Mouse (Mus musculus): Measurements from ENCODE around the gene Gm15517.
A peak's percentile ranks its signal among the peaks of the same experiment; 100 is the strongest.
"Not testable (repeated sequence)": the region's sequence is repeated elsewhere in the genome, so short reads cannot be mapped to it uniquely, and the experiment has no call there.

Gene Gm15517

DNA sequence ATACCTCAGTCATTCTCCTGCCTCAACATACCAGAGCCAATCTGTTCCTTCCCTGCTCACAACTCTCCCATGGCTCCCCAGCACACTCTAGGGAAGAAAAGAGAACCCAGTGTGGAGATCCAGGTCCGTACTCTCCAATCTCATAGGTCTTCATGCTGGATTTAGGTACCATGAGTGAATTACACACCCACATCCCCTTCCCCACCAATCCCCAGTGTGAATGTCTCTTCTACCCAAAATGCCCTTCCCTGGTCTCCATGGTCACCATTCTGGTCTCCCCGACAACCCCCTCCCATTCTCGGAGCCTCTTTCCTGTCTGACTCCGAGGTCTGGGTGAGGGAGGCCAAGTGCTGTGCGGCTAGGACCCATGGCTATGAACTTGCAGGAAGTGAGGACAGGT, at the start of gene Gm15517:
Gm15517 (plus strand) TSS at position 301 of the 400 bp plus-strand sequence.
- DNase-seq: no peak

- no peak for DNase-seq
Measured at GRCm38 (mm10) chr7:44215645-44216044, 45.6 kb upstream of the Gm15517 start, which contains the start of gene Klk1b5. Gene Klk1b5 (plus strand): TSS chr7:44215945.

GRCm38 (mm10) chr7:44221601-44222000, 39.6 kb upstream of the Gm15517 start:
- not testable (repeated sequence) for DNase-seq

DNA sequence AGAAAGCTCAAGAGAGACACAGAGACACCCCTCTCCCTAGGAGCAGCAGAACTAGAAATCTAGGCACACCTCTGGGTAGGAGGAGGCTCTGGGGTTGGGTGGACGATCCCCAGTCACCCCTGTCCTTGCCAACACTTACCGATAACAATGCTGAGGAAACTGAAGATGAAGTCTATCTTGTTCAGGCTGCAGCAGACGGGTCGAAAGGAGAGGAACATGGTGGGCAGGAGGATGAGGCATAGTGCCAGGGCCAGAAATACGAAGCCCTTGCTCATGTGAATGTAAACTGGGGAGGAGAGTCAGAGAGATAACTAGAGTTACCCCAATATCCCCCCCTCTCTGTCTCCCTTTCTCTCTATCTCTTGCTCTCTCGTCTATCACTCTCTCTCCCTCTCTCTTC, 38.9 kb upstream of the Gm15517 start:
- not testable (repeated sequence) for DNase-seq

- no peak for DNase-seq
Measured at GRCm38 (mm10) chr7:44225076-44225475, 36.2 kb upstream of the Gm15517 start, which contains the start of gene Klk1. Gene Klk1 (plus strand): TSS chr7:44225360.

- DNase-seq: no peak
Measured at GRCm38 (mm10) chr7:44235909-44236308, 25.3 kb upstream of the Gm15517 start, which contains the start of gene Gm36864. Gene Gm36864 (plus strand): TSS chr7:44236177.

GRCm38 (mm10) chr7:44239913-44240312, 21.3 kb upstream of the Gm15517 start:
- DNase-seq: no peak

DNA sequence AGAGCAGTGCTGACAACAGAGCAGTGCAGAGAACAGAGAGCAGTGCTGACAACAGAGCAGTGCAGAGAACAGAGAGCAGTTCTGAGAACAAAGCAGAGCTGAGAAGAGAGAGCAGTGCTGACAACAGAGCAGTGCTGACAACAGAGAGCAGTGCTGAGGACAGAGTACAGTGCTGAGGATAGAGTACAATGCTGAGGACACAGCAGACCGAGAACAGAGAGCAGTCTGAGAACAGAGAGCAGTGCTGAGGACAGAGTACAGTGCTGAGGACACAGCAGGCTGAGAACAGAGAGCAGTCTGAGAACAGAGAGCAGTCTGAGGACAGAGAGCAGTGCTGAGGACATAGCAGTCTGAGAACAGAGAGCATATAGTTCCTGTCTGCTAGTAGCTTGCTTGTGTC, 20.5 kb upstream of the Gm15517 start:
- no peak for DNase-seq

- DNase-seq: no peak
Measured at GRCm38 (mm10) chr7:44241163-44241562, 20.1 kb upstream of the Gm15517 start.

GRCm38 (mm10) chr7:44244080-44244479, 17.2 kb upstream of the Gm15517 start:
- no peak for DNase-seq

- peak; percentile 95 to 96 for DNase-seq
Measured at GRCm38 (mm10) chr7:44246055-44246983, 14.9 kb upstream of the Gm15517 start, which contains the start of the genes 1700028J19Rik and 2410002F23Rik. Gene 1700028J19Rik (minus strand): TSS chr7:44246695. Gene 2410002F23Rik (plus strand): TSS chr7:44246722.

GRCm38 (mm10) chr7:44246984-44247470, 14.2 kb upstream of the Gm15517 start:
- no peak for DNase-seq

GRCm38 (mm10) chr7:44247971-44248370, 13.3 kb upstream of the Gm15517 start:
- DNase-seq: no peak

- DNase-seq: no peak
Measured at GRCm38 (mm10) chr7:44249248-44249647, 12.0 kb upstream of the Gm15517 start.

DNA sequence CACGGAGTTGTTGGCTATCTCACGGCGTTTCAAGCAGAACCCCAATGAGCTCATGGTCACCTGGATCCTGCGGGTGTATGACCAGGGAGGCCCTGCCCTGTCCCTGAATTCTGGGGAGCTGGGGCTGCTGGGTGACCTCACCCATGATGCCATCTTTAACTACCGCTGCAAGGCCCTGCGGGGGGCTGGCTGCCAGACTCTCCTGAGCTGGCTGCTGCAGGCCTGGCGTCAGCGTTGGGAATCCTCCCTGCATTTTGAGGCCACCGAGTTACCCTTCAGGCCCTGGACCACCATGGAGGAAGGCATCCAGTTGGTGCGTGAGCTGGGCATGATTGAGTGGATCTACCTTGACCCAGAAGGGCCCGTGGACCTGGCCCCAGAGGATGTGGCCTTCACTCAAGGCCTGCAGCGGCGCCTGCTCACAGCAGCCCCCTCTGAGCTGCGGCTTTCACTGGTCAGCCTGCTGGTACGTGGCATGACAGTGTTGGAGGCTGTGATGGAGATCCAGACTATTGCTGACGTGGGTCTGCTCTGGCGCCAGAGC, 10.4 kb upstream of the Gm15517 start:
- not testable (repeated sequence) for DNase-seq

DNA sequence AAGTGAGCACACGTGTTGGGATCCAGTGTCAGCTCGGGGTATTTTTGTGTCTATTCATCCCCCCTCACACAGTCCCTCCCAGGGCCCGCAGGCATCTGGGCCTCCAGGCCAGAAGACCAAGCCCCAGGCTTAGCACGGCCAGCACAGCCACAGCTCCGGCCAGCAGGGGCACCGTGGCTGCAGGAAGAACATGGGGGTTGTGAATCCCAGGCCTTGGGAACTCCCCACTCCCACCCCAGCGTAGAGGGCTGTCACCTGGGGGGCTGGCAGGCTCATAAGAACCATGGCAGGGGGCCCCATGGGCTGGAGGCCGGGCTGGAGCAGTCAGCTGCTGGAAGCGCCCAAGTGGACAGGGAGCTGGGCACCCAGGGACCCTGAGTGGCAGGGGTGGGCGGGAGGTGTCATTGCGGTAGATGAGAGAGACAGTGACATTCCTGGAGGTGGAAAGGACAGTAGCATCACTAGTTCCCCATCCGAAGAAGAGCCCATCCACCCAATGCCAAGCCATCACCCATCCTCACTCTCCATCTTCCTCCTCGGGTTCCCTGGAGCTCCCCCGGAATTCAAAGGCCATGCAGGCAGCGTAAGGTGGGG, 8.1 kb upstream of the Gm15517 start:
- no peak for DNase-seq

DNA sequence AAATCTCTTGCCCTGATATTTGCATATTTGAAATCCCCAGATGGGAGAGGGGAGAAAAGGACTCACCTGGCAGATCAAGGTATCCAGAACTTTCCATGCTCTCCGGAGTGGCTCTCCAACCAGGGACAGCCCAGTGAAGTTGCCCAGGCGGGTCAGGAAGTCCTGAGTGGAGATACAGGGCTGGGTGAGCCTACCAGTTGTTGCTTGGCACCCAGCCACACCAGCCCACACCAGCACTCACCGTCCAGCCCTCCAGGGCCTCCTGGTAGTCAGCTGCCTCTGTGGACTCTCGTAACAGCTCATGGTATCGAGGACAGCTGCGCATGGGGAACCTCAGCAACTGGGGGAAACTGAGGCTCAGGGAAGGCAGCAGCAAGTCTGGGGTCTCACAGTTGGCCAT, 6.3 kb upstream of the Gm15517 start:
- no peak for DNase-seq

DNA sequence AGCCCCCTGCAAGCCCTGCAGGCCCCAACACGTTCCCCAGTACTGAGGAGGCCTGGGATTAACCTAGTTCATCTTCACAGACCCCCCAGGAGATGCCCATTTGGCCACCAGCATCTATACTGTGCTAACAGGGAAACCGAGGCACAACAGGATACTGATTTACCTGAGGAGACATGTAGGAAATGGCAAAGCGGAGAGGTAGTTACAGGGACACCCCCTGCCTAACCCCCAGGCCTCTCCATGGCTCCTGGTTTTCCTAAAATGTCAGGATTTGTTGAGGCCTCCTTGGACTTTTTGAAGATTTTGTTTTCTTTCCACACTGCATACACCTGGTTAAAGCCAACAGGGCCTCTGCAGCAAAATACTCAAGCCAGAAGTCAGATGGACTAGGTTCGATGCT, 4.0 kb upstream of the Gm15517 start, which contains the start of gene Acp4:
Acp4 (minus strand) TSS at position 101 of the 400 bp plus-strand sequence.
- DNase-seq: no peak

DNA sequence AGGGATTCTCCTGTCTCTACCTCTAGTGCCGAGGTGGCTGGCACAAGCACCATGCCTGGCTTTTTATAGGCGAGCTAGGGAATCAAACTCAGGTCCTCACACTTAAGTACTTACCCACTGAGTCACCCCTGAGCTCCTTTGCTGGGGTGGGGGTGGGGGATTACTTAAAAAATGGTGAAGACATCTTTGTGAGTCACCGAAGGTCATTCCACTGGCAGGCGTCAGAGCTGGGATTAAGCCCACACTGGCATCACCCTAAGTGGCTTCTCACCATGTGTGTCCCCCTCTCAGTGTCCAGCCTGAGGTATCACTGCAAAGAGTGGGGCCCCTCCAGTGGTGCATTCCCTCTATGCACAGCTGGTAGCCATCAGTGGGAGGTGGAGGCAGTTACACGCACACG, 837 bp upstream of the Gm15517 start:
- DNase-seq: no peak

DNA sequence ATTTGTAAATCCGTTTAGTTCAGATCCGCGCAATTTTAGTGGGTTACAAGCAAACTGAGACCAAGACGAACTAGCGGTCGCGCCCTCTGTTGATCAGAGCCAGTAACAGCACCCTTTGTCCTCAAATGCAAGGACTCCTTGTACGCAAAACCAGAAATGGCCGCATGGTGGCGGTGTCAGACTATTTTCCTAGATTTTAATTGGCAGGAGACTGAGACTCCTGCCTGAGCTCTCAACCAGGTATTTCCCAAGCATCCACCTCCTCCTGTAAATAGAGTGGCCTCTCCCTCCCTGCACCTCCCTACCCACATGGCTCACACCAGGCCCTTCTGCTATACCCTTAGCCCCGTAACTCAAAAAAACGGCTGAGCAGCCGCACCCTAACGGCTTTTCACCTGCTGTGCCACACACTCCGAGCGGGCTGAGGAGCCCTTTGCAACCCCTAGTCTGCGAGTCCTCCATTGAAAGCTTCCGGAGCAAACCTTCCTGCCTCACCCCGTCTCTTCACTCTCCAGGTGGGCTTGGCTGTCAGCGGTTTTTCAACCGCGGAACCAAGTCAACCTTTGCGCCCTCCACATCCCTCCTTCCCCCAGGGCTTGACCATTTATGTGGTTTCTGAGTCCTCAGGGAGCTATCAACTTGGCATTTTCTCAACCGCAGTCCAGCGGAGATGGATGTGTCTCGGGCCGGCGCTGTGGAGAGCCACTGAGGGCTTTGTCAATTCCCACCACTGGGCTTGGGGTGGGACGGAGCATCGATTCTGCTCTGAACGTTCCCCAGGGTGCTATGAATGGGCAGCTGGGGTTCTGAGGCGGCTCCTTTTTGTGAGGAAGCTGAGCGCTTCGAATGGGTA, 1.8 kb downstream of the Gm15517 start:
- DNase-seq: peak; percentile 94 to 95

- no peak for DNase-seq
Measured at GRCm38 (mm10) chr7:44268117-44268516, 6.9 kb downstream of the Gm15517 start.

DNA sequence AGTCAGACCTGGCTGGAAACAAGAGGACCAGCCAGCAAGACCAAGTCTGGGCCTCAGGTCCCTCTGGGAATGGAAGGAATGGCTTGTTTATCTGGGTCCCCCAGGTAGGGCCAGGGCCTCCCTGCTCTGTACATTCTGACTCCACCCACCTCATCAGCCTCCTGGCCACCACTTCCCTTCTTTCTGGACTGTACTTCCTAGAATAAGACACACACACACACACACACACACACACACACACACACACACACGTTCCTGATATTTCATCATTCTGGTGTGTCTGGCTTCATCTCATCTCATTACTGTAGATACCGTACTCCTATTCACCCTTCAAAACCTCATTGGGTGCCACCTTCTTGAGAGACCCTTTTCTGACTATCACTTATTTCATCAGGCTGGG, 8.2 kb downstream of the Gm15517 start:
- no peak for DNase-seq

Data from B cell, adult 2 months (primary cell).